Mouse (Mus musculus) cerebellum, postnatal 14 days (tissue): Measurements from ENCODE around the gene Adora2a.
"Not testable (repeated sequence)": the region's sequence is repeated elsewhere in the genome, so short reads cannot be mapped to it uniquely, and the experiment has no call there.

Experiments
- DNase-seq, 2 experiments: peaks; one replicate each; pipeline ENCODE4 v3.0.0; 2021; ENCODE audit warnings: mixed read lengths in 2 of 2

The Adora2a gene

GRCm38 (mm10) chr10:75316872-75316907, at the start of gene Adora2a:
Gene Adora2a, plus strand, starts transcription at chr10:75316877.
- DNase-seq, result no peak

GRCm38 (mm10) chr10:75273020-75273419, 43.7 kb upstream of the Adora2a start:
- no peak for DNase-seq

GRCm38 (mm10) chr10:75276427-75277013, 40.2 kb upstream of the Adora2a start:
- no peak for DNase-seq

GRCm38 (mm10) chr10:75277501-75277900, 39.2 kb upstream of the Adora2a start:
- DNase-seq, result peak; percentile 61 to 62

- no peak for DNase-seq
Observed at GRCm38 (mm10) chr10:75282648-75283047, 34.0 kb upstream of the Adora2a start.

- DNase-seq, result no peak
Observed at GRCm38 (mm10) chr10:75283821-75284220, 32.9 kb upstream of the Adora2a start.

GRCm38 (mm10) chr10:75288579-75288978, 28.1 kb upstream of the Adora2a start:
- DNase-seq, result no peak

GRCm38 (mm10) chr10:75289392-75289791, 27.3 kb upstream of the Adora2a start:
- DNase-seq, result no peak

GRCm38 (mm10) chr10:75290650-75291049, 26.0 kb upstream of the Adora2a start:
- DNase-seq, result no peak

GRCm38 (mm10) chr10:75291338-75291737, 25.3 kb upstream of the Adora2a start:
- DNase-seq, result no peak

- DNase-seq, result not testable (repeated sequence)
Observed at GRCm38 (mm10) chr10:75292206-75292605, 24.5 kb upstream of the Adora2a start.

- DNase-seq, result no peak
Observed at GRCm38 (mm10) chr10:75293288-75293687, 23.4 kb upstream of the Adora2a start.

GRCm38 (mm10) chr10:75294362-75294761, 22.3 kb upstream of the Adora2a start:
- DNase-seq, result no peak

GRCm38 (mm10) chr10:75294926-75295325, 21.8 kb upstream of the Adora2a start:
- no peak for DNase-seq

GRCm38 (mm10) chr10:75298608-75299007, 18.1 kb upstream of the Adora2a start:
- no peak for DNase-seq

- peak; percentile 60 to 70 for DNase-seq
Observed at GRCm38 (mm10) chr10:75299785-75300418, 16.8 kb upstream of the Adora2a start.

- no peak for DNase-seq
Observed at GRCm38 (mm10) chr10:75301195-75301806, 15.4 kb upstream of the Adora2a start.

GRCm38 (mm10) chr10:75301937-75302336, 14.7 kb upstream of the Adora2a start:
- DNase-seq, result no peak

- peak in 1 of 2 experiments; percentile 49 for DNase-seq
Observed at GRCm38 (mm10) chr10:75302536-75302935, 14.1 kb upstream of the Adora2a start.

GRCm38 (mm10) chr10:75303324-75304048, 13.2 kb upstream of the Adora2a start:
- peak; percentile 50 to 60 for DNase-seq

GRCm38 (mm10) chr10:75304049-75304405, 12.7 kb upstream of the Adora2a start:
- peak in 1 of 2 experiments; percentile 40 for DNase-seq

GRCm38 (mm10) chr10:75304413-75304812, 12.3 kb upstream of the Adora2a start:
- peak; percentile 55 for DNase-seq

- DNase-seq, result no peak
Observed at GRCm38 (mm10) chr10:75307130-75307529, 9.5 kb upstream of the Adora2a start.

- DNase-seq, result no peak
Observed at GRCm38 (mm10) chr10:75312361-75312760, 4.3 kb upstream of the Adora2a start.
